Mouse (Mus musculus) forebrain, embryonic 10.5 days (tissue): ENCODE measurements around the gene Cdh24. TPM values are rescaled to one million over a fixed set of nuclear protein-coding genes. Genes with fewer than 3 reads are reported as not detected.
A peak's percentile ranks its signal among the peaks of the same experiment; 100 is the strongest.

ENCODE experiments used
- DNase-seq: peaks from one replicate; pipeline ENCODE4 v3.0.0-alpha.2; 2017; ENCODE audit warnings: low spot score; ENCODE audit errors: extremely low spot score
- H3K27ac ChIP-seq: fragments of 300-500 bp; sonication (generic); 2 replicates; pipeline ENCODE4 v1.5.1; 2016; ENCODE audit warnings: mild to moderate bottlenecking
- H3K27me3 ChIP-seq: fragments of 300-500 bp; sonication (generic); 2 replicates; pipeline ENCODE4 v1.6.1; 2016; ENCODE audit warnings: mild to moderate bottlenecking; ENCODE audit not compliant: poor library complexity, severe bottlenecking
- H3K36me3 ChIP-seq: fragments of 300-500 bp; sonication (generic); replicated peaks from 2 replicates; pipeline ENCODE4 v1.6.1; 2016; ENCODE audit warnings: mild to moderate bottlenecking, moderate library complexity
- H3K4me1 ChIP-seq: fragments of 300-500 bp; sonication (generic); 2 replicates; pipeline ENCODE4 v1.6.1; 2016
- H3K4me3 ChIP-seq: fragments of 300-500 bp; sonication (generic); 2 replicates; pipeline ENCODE4 v1.5.1; 2016; ENCODE audit warnings: mild to moderate bottlenecking, moderate library complexity
- H3K9me3 ChIP-seq: fragments of 300-500 bp; sonication (generic); 2 replicates; pipeline ENCODE4 v1.6.1; 2016; ENCODE audit warnings: mild to moderate bottlenecking, moderate library complexity
- WGBS: fragments of 180-500 bp; shearing (Covaris S2); methylation state at CpG from one replicate; pipeline ENCODE4 v1.1.7; 2016; 5-methylcytosine and 5-hydroxymethylcytosine counted together
- polyA plus RNA-seq: library from polyadenylated mRNA; unstranded; fragments of >200 nt; fragmentation: Nextera tagmentation; extraction: Ambion mirVana; gene quantifications from 2 replicates; pipeline ENCODE4 v1.2.1, GENCODE M21; 2016

Cdh24 gene
- polyA plus RNA-seq, 1 experiment from 2014 or later, result 5.4 TPM

DNA sequence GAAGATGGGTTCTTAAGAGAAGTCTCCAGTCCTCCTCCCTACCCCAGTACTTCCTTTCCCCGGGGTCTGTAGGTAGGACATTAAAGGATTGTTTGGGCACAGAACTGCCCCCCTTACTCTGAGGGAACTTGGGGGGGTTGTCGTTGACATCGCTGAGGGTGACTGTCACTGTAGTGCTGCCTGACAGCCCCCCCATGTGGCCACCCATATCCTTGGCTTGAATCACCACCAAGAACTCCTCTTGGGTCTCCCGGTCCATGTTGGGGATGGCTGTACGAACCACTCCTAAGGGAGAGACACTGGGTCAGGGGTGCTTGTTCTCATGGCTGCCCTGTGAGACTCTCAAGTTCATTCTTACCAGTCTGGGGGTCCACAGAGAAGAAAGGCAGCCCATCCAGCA, 3.0 kb downstream of the Cdh24 start:
- no peaks in the 10 kb centered on the region for H3K9me3 ChIP-seq
- DNase-seq, result no peak
- H3K27ac ChIP-seq, result no peak overlapping the region
- no peak overlapping the region for H3K4me3 ChIP-seq
- no peaks in the 10 kb centered on the region for H3K27me3 ChIP-seq
- WGBS, result 84% methylated on average over 5 of the region's 5 CpGs
- H3K4me1 ChIP-seq, result peaks cover 29% of the 10 kb centered on the region
- peaks cover 74% of the 10 kb centered on the region for H3K36me3 ChIP-seq

DNA sequence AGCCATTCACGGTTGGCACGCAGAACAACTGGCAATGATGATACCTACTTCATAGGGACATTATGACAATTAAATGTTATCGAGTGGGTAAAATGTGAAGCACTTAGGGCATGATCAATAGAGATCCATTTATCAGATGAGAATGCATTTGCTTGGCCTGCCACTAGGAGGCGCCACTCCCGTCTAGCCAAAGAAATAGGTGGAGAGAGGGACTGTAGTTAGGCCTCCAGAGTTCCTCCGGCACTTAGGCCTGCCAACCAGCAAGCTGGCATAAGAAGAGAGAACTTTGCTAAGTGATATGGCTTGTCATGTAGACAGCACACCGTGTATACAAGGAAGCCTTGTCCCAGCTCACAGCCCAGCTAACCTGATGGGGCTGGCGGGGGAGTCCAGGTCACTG, 4.2 kb downstream of the Cdh24 start:
- no peak overlapping the region for H3K4me3 ChIP-seq
- no peak overlapping the region for H3K27ac ChIP-seq
- H3K36me3 ChIP-seq, result peaks cover 74% of the 10 kb centered on the region
- H3K4me1 ChIP-seq, result peaks cover 29% of the 10 kb centered on the region
- no peaks in the 10 kb centered on the region for H3K27me3 ChIP-seq
- no peaks in the 10 kb centered on the region for H3K9me3 ChIP-seq
- 54% methylated on average over 8 of the region's 8 CpGs for WGBS
- DNase-seq, result peak; percentile 65

DNA sequence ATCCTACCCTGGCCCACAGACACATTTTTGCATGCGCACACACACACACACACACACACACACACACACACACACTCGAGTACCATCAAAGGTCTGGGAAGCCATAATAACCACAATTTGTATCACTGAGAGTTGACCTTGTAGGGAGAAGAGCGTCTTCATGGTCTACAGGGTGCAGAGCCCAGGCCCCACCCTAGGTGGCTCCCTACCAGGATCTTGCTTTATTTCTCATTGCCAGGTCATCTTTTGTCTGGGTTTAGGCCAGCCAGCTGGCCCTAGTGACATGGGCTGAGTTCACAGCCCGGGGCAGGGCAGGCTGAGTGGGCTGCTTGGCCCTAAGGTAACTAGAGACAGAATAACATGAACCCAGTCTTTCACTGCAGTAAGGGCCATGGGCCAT, 7.0 kb downstream of the Cdh24 start:
- H3K4me3 ChIP-seq, result no peak overlapping the region
- no peak overlapping the region for H3K27ac ChIP-seq
- peaks cover 97% of the 10 kb centered on the region for H3K36me3 ChIP-seq
- no peaks in the 10 kb centered on the region for H3K27me3 ChIP-seq
- WGBS, result 93% methylated on average over 4 of the region's 4 CpGs
- H3K9me3 ChIP-seq, result no peaks in the 10 kb centered on the region
- H3K4me1 ChIP-seq, result peaks cover 2% of the 10 kb centered on the region
- DNase-seq, result no peak

DNA sequence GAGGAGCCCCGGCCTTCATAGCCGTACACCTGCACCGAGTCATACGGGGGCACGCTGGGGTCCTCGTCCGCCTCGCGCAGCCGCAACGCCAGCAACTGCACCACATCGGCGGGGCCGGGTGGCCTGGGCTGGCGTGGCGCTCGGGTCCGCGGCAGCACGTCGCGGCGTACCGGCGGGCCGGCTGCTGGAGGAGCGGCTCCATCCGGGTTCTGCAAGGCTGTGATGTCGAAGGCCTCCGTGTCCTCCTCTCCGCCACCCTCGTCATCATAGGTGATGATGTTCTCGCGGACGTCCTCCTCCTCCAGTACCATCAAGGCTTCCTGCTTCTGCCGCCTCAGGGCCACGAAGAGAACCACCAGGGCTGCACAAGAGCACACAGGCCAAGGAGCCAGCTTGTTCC, 8.9 kb downstream of the Cdh24 start:
- Histone ChIP-seq H3K36me3 (peaks cover 78% of the 10 kb centered on the region), H3K27ac (peak overlapping the region; percentile 22; the same call in 1 of the 2 replicates), H3K4me1 (no peaks in the 10 kb centered on the region), H3K4me3 (no peak overlapping the region), H3K9me3 (no peaks in the 10 kb centered on the region), H3K27me3 (no peaks in the 10 kb centered on the region)
- 92% methylated on average over 37 of the region's 37 CpGs for WGBS
- DNase-seq, result no peak

DNA sequence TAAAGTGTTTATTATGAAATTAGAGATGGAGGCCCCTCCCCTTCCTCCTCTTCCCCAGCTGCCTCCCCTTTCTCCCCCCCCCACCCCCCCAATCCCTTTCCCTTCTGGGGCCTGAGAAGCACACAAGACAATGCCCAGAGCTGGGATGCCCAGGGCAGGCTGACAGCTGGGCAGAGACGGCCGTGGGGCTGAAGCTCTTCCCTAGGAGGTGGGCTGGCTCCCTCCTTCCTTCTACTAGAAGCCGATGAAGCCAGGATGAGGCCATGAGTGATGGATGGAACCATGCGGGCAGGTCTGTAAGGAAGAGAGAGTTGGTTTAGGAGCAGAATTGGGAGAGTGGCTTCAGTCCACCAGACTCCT, 9.9 kb downstream of the Cdh24 start:
- Histone ChIP-seq H3K27ac (no peak overlapping the region), H3K27me3 (no peaks in the 10 kb centered on the region), H3K4me1 (no peaks in the 10 kb centered on the region), H3K36me3 (peaks cover 68% of the 10 kb centered on the region), H3K9me3 (no peaks in the 10 kb centered on the region), H3K4me3 (no peak overlapping the region)
- no peak for DNase-seq
- WGBS, result 86% methylated on average over 4 of the region's 4 CpGs

DNA sequence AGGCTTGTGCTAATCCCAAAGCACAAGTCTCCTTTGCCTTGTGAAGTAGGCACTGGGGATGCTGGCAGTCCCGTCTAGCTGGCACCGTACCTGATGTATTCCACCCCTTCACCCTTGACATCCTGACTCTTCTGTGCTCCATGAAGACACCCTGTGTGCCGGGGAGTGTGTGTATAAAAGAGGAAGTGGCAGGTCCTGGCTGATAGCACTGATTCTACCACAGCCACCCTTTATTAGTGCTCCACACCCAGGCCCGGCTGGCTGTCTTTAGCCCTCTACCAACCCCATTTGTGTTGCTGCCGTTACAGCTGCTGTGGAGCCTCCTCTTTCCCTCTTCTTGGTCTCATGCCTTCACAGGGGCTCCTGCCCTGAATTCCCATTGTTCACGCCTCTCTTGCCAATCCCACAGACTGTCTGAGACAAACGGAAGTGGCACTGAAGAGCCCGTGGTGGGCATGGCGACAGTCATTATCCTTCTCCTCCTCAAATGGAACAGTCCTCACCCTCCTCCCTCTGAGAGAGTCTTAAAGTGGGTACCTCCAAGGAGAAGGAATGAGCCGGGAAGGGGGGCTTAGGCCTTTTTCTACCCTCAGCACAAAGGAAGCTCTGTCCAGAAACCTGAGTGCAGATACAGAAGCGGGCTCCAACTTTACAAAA, 10.5 kb downstream of the Cdh24 start:
- Histone ChIP-seq H3K27ac (no peak overlapping the region), H3K27me3 (no peaks in the 10 kb centered on the region), H3K36me3 (peaks cover 63% of the 10 kb centered on the region), H3K9me3 (no peaks in the 10 kb centered on the region), H3K4me3 (no peak overlapping the region), H3K4me1 (no peaks in the 10 kb centered on the region)
- 84% methylated on average over 11 of the region's 11 CpGs for WGBS
- DNase-seq, result no peak

DNA sequence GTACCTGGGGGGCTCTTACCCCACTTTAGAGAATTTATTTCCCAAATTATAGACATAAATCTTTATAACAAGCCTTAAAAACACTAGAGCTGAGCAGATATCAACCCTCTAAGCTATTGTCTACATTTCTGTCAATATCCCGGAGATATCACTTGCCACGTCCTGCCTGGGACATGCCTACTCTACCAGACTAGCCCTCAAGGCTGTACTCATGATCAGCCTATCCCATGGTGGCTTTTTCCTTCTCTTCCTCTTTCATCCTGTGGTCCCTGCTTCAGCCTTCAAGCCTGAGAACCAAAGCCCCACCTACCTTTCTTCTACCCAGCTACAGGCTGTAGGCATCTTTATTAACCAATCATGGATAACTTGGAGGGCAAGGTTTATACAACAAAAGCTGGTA, 11.4 kb downstream of the Cdh24 start:
- Histone ChIP-seq H3K4me1 (peaks cover 6% of the 10 kb centered on the region; the same call in 1 of the 2 replicates), H3K27me3 (no peaks in the 10 kb centered on the region), H3K9me3 (no peaks in the 10 kb centered on the region), H3K27ac (no peak overlapping the region), H3K4me3 (no peak overlapping the region), H3K36me3 (peaks cover 56% of the 10 kb centered on the region)
- WGBS, result 93% methylated on average over 2 of the region's 2 CpGs
- no peak for DNase-seq

DNA sequence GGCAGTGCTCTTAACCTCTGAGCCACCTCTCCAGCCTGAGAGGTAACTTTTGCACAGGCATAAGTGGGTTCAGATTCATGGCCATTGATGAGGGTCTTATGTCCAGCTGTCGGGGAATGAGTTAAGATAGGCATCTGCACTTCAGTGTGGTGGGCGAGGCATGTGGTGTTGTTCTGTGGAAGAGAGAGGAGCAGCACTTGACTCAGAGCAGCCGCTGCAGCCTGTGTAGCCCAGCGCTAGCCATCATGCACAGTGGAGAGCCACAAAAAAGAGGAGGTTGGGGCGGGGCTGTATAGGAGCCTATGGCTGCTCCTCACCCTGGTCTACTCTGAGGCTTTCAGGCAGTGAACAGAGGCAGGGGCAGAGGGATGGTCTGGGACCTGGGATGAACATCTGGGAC, 13.1 kb downstream of the Cdh24 start:
- no peak for DNase-seq
- H3K4me3 ChIP-seq, result no peak overlapping the region
- H3K9me3 ChIP-seq, result no peaks in the 10 kb centered on the region
- no peaks in the 10 kb centered on the region for H3K27me3 ChIP-seq
- no peak overlapping the region for H3K27ac ChIP-seq
- WGBS, result 76% methylated on average over 5 of the region's 5 CpGs
- peaks cover 11% of the 10 kb centered on the region; the same call in 1 of the 2 replicates for H3K4me1 ChIP-seq
- H3K36me3 ChIP-seq, result peaks cover 39% of the 10 kb centered on the region

DNA sequence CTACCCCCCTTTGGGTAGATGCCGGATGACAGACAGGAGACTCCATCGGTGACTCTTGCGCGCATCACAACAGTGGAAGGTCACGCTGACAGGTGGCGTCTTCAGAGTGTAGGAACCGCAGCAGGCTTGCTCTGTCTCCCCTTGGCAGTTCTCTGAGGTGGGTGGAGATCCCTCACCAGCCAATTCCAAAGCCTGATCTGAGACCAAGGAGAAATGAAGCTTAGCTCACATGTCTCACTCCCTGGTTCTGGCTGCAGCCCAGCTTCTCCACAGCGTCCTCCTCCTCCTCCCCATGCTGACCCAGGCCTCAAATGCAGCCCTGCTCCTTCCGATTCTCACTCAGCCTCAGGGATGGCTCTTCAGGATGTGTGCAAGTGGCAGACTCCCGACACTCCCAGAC, 16.2 kb downstream of the Cdh24 start:
- no peaks in the 10 kb centered on the region for H3K27me3 ChIP-seq
- 69% methylated on average over 10 of the region's 10 CpGs for WGBS
- no peak overlapping the region for H3K4me3 ChIP-seq
- H3K9me3 ChIP-seq, result no peaks in the 10 kb centered on the region
- H3K27ac ChIP-seq, result peak overlapping the region; percentile 6; the same call in 1 of the 2 replicates
- H3K4me1 ChIP-seq, result peaks cover 11% of the 10 kb centered on the region; the same call in 1 of the 2 replicates
- peaks cover 8% of the 10 kb centered on the region for H3K36me3 ChIP-seq
- no peak for DNase-seq

DNA sequence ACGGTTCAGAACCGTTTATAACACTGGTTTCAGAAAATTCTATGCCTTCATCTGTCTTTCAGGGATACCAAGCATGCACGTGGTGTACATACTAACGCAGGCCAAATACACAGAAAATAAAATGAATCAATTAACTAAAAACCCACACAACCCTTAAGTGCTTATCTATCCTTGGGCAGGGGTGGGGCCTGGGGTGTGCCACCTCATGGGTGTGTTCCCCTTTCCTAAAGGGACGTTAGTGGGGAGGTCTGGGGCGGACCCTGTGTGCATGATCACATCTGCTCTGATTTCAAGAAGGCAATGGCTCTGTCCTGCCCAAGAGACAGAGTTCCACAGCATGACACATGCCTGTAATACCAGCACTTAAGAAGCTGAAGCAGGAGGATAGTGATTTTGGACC, 17.8 kb downstream of the Cdh24 start:
- Histone ChIP-seq H3K27ac (no peak overlapping the region), H3K4me1 (peaks cover 11% of the 10 kb centered on the region; the same call in 1 of the 2 replicates), H3K36me3 (no peaks in the 10 kb centered on the region), H3K27me3 (no peaks in the 10 kb centered on the region), H3K9me3 (no peaks in the 10 kb centered on the region), H3K4me3 (no peak overlapping the region)
- DNase-seq, result no peak
- WGBS, result 90% methylated on average over 6 of the region's 6 CpGs

DNA sequence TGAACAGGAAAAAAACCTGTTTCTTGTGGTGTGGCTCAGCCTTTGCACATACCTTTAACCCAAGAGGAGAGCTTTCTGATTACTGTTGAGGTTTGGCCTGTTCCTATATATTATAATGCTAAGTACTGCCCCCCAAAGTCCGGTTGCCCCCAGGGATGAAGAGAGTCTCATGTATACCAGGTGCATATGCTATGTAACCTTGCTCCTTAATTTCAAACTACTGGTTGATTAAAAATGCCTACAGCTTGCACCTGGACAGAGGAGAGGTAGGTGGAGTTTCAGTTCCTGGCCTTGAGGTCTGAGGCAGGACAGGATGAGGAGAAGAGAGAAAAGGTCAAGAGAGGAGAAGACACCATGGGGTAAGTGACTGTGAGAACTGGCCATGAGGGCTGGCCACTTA, 20.0 kb downstream of the Cdh24 start, which contains the start of gene Psmb11:
Gene Psmb11, plus strand, starts transcription at position 301 of the 400 bp plus-strand sequence.
- H3K36me3 ChIP-seq, result peaks cover 6% of the 10 kb centered on the region
- peaks cover 23% of the 10 kb centered on the region for H3K4me1 ChIP-seq
- DNase-seq, result no peak
- H3K27ac ChIP-seq, result no peak within 1 kb of the TSS
- no peaks in the 10 kb centered on the region for H3K9me3 ChIP-seq
- H3K27me3 ChIP-seq, result no peaks in the 10 kb centered on the region
- WGBS, result 96% methylated on average over 1 of the region's 1 CpGs
- no peak within 1 kb of the TSS for H3K4me3 ChIP-seq

DNA sequence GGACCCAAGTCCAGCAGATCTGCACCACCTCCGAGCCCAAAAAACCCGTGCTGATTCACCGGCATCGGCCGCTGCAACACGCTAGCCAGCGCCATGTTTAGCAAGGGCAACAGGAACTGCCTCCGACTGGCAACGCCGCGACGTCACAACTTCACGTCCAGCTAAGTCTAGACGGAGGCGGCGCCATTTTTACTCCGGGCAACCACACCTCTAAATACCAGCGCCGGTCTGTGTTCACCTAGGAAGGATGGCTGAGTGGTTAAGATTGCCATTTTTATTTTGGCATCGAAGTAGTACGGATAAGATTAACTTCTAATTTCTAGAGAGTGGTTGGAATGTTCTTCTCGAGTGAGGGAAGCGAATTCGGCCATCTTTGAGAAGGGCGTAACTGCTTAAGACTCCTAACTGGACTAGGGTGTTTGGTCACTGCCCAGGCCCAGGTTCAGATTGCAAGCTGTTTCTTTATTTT, 23.2 kb downstream of the Cdh24 start, which contains the start of gene Psmb5:
Gene Psmb5, minus strand, starts transcription at position 126 of the 469 bp plus-strand sequence.
- peak within 1 kb of the TSS; percentile 94 for H3K27ac ChIP-seq
- under 1% methylated on average over 25 of the region's 25 CpGs for WGBS

DNA sequence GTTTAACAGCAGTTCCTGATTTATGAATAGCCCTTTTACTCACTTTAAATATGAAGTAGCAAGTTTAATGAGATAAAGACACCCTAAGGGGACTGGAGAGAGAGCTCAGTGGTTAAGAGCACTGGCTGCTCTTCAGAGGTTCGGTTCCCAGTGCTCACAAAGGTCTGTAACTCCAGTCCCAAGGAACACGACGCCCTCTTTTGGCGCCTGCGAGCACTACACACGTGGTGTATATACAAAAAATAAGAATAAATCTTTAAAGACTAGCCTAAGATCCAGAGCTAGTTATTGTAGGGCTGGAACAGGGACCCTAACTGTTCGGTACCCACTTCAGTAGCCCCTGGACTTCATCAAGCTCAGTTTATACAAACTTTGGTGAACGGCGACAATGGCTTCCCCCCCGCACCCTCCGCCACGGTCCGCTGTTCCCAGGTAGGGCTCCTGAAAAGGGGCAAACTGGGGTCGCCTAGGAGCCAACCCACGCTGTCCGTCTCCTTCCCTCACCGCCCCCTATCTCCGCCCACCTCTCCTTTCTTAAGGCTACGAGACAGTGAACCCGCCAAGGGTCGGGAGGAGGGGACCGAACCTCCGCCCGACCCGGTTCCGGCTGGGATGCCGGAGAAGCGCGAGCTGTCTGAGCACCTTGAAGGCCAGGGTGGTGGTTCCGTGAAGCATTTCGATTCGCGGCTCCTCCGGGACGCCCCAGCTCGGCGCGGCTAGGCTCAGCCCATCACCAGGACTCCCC, 23.8 kb downstream of the Cdh24 start:
- peaks cover 39% of the 10 kb centered on the region for H3K36me3 ChIP-seq
- peaks cover 13% of the 10 kb centered on the region for H3K4me1 ChIP-seq
- peak overlapping the region; percentile 81 for H3K4me3 ChIP-seq
- DNase-seq, result peak; percentile 56
- H3K27ac ChIP-seq, result peak overlapping the region; percentile 94
- no peaks in the 10 kb centered on the region for H3K9me3 ChIP-seq
- WGBS, result 2% methylated on average over 38 of the region's 38 CpGs
- no peaks in the 10 kb centered on the region for H3K27me3 ChIP-seq

More for the DNA sequence above, 23.2 kb downstream of the Cdh24 start, which contains the start of gene Psmb5:
- Histone ChIP-seq H3K36me3 (peaks cover 33% of the 10 kb centered on the region), H3K9me3 (no peaks in the 10 kb centered on the region), H3K4me1 (peaks cover 13% of the 10 kb centered on the region), H3K4me3 (peak within 1 kb of the TSS; percentile 81), H3K27me3 (no peaks in the 10 kb centered on the region)
- peak; percentile 90 for DNase-seq
